Comparison of ENCODE assay signal across 8 mouse cellular contexts in the genomic region with DNA sequence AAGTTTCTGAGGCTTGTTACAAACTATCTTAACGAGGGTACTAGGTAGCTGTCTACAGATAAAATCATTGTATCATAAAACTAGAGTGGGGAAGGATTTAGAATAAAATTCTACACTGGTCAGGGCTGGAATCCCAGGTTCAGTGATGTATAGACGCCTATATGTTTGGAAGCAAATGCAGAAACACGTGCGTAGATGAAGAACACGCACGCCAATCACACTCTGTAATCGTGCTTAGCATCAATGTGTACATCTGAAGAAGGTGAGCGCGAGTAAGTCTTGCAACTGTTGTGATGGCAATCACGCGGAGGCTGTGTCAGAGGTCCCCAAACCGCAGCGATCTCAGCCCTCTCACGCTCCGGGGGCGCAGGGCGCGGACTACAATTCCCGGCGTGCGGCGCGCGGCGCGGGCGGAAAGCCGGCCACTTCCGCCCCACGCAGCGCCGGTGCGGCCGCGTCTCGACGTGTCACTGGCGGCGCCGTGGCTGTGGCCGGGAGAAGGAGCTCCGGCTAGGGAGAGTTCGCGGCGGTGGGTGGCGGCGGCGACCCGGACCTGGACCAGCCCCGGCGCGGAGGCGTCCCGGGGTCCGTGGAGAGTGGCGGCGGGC. TPM values are rescaled to one million over a fixed set of nuclear protein-coding genes. Genes with fewer than 3 reads are reported as not detected.
DNase-seq lines count a peak whose midpoint lies in the region; ATAC-seq and TF ChIP-seq lines count a peak whose summit lies in the region.

Clint1 (plus strand) TSS at position 536 of the 608 bp plus-strand sequence.

- H3K9me3 ChIP-seq in heart, embryonic 12.5 days (replicated peaks), result no peaks in the 10 kb centered on the region
- H3K9me3 ChIP-seq in kidney, postnatal 0 days (replicated peaks; ENCODE audit: low read length), result no peaks in the 10 kb centered on the region
- no peaks in the 10 kb centered on the region for H3K9me3 ChIP-seq in liver, embryonic 11.5 days (ENCODE audit: control insufficient read depth, low read length)
- no peaks in the 10 kb centered on the region for H3K9me3 ChIP-seq in stomach, embryonic 14.5 days (ENCODE audit: control insufficient read depth, low read depth, low read length)

- peak within 1 kb of the TSS; percentile 85 for H3K27ac ChIP-seq in heart, embryonic 12.5 days (ENCODE audit: poor library complexity, severe bottlenecking)
- peak within 1 kb of the TSS; percentile 81 for H3K27ac ChIP-seq in kidney, postnatal 0 days
- H3K27ac ChIP-seq in liver, embryonic 11.5 days (ENCODE audit: low read depth, low read length), result peak within 1 kb of the TSS; percentile 90
- H3K27ac ChIP-seq in stomach, embryonic 14.5 days (ENCODE audit: low read length), result peak within 1 kb of the TSS; percentile 80

- ATAC-seq in erythroblast, adult 5-6 weeks (replicated peaks; ENCODE audit: low FRiP score, poor library complexity, severe bottlenecking), result peak; percentile 68
- ATAC-seq in heart, embryonic 12.5 days (ENCODE audit: insufficient number of reproducible peaks, low FRiP score), result peak; percentile 94
- peak; percentile 83 for ATAC-seq in kidney, postnatal 0 days (replicated peaks; ENCODE audit: low FRiP score, low read depth)
- ATAC-seq in liver, embryonic 11.5 days (replicated peaks; ENCODE audit: low FRiP score), result peak; percentile 82
- ATAC-seq in stomach, embryonic 14.5 days (ENCODE audit: insufficient number of reproducible peaks, insufficient read depth, low FRiP score, low read depth), result peak; percentile 92

- peaks cover 36% of the 10 kb centered on the region for H3K4me1 ChIP-seq in heart, embryonic 12.5 days (replicated peaks)
- peaks cover 17% of the 10 kb centered on the region for H3K4me1 ChIP-seq in kidney, postnatal 0 days (replicated peaks; ENCODE audit: insufficient read depth, low read length)
- peaks cover 42% of the 10 kb centered on the region for H3K4me1 ChIP-seq in liver, embryonic 11.5 days (replicated peaks; ENCODE audit: control insufficient read depth, insufficient read depth, low read length)
- peaks cover 22% of the 10 kb centered on the region for H3K4me1 ChIP-seq in stomach, embryonic 14.5 days (ENCODE audit: control insufficient read depth, insufficient read depth, low read length)

- peak within 1 kb of the TSS; percentile 99 for H3K4me3 ChIP-seq in heart, embryonic 12.5 days
- peak within 1 kb of the TSS; percentile 95 for H3K4me3 ChIP-seq in kidney, postnatal 0 days (replicated peaks; ENCODE audit: low read depth, low read length)
- H3K4me3 ChIP-seq in liver, embryonic 11.5 days (ENCODE audit: low read depth, low read length), result peak within 1 kb of the TSS; percentile 98
- peak within 1 kb of the TSS; percentile 88 for H3K4me3 ChIP-seq in stomach, embryonic 14.5 days (ENCODE audit: low read depth, low read length)

- peak within 1 kb of the TSS; percentile 97 for H3K9ac ChIP-seq in heart, embryonic 12.5 days
- peak within 1 kb of the TSS; percentile 96 for H3K9ac ChIP-seq in kidney, postnatal 0 days (ENCODE audit: low read depth, low read length)
- peak within 1 kb of the TSS; percentile 99 for H3K9ac ChIP-seq in liver, embryonic 11.5 days (ENCODE audit: low read depth, low read length)
- peak within 1 kb of the TSS; percentile 93 for H3K9ac ChIP-seq in stomach, embryonic 14.5 days (replicated peaks; ENCODE audit: low read depth, low read length)

- no peaks in the 10 kb centered on the region for H3K27me3 ChIP-seq in heart, embryonic 12.5 days (replicated peaks)
- no peaks in the 10 kb centered on the region for H3K27me3 ChIP-seq in kidney, postnatal 0 days (ENCODE audit: insufficient read depth, low read length)
- no peaks in the 10 kb centered on the region for H3K27me3 ChIP-seq in liver, embryonic 11.5 days (replicated peaks; ENCODE audit: control insufficient read depth, insufficient read depth, low read length)
- no peaks in the 10 kb centered on the region for H3K27me3 ChIP-seq in stomach, embryonic 14.5 days (ENCODE audit: control insufficient read depth, insufficient read depth, low read length)

- WGBS in heart, embryonic 12.5 days, result under 1% methylated on average over 55 of the region's 57 CpGs
- under 1% methylated on average over 51 of the region's 57 CpGs for WGBS in kidney, postnatal 0 days
- under 1% methylated on average over 56 of the region's 57 CpGs for WGBS in liver, embryonic 11.5 days
- 1% methylated on average over 57 of the region's 57 CpGs for WGBS in stomach, embryonic 14.5 days

- H3K36me3 ChIP-seq in heart, embryonic 12.5 days, result peaks cover 11% of the 10 kb centered on the region; the same call in 1 of the 2 replicates
- H3K36me3 ChIP-seq in kidney, postnatal 0 days (ENCODE audit: insufficient read depth, low read length), result no peaks in the 10 kb centered on the region
- peaks cover 7% of the 10 kb centered on the region for H3K36me3 ChIP-seq in liver, embryonic 11.5 days (ENCODE audit: control insufficient read depth, insufficient read depth, low read length)
- 0 out of 2 replicates have a peak, but pooled peaks cover 2% of the 10 kb centered on the region for H3K36me3 ChIP-seq in stomach, embryonic 14.5 days (ENCODE audit: control insufficient read depth, insufficient read depth, low read length)

- peak; percentile 91 to 92 for DNase-seq in B cell, adult 2 months
- DNase-seq in brain, adult 2 months (ENCODE audit: low read depth, low spot score), result peak; percentile 88
- peak; percentile 83 for DNase-seq in kidney, postnatal 0 days (ENCODE audit: low spot score)
- peak; percentile 82 for DNase-seq in liver, embryonic 11.5 days (ENCODE audit: low spot score)
- peak; percentile 86 for DNase-seq in naive thymus-derived CD4-positive, alpha-beta T cell, adult 2 months (ENCODE audit: low read depth)

- TF ChIP-seq CTCF in kidney, postnatal 0 days (IDR thresholded peaks at IDR 0.05; ENCODE audit: low read depth), result no peak

- peak within 1 kb of the TSS; percentile 76 for H3K4me2 ChIP-seq in heart, embryonic 12.5 days
- H3K4me2 ChIP-seq in kidney, postnatal 0 days (ENCODE audit: low read length), result peak within 1 kb of the TSS; percentile 65
- peak within 1 kb of the TSS; percentile 85 for H3K4me2 ChIP-seq in liver, embryonic 11.5 days
- H3K4me2 ChIP-seq in stomach, embryonic 14.5 days (replicated peaks; ENCODE audit: low read depth, low read length), result peak within 1 kb of the TSS; percentile 47

RNA-seq across cellular contexts. Expression of gene Clint1, which starts in this region (rescaled TPM):
- 43.1 and 54.6 TPM in 2 replicates for total RNA-seq in erythroblast, adult 5-6 weeks (2015; ENCODE audit: low replicate concordance)
- total RNA-seq in erythroblast, adult 5-6 weeks (2017; ENCODE audit: low replicate concordance), result 37.2 and 42.1 TPM in 2 replicates
- 80.2 and 80.8 TPM in 2 replicates for polyA plus RNA-seq in heart, embryonic 12.5 days (2016; fragmentation: Nextera tagmentation; extraction: Ambion mirVana)
- polyA plus RNA-seq in kidney, postnatal 0 days (2015; fragmentation: Nextera tagmentation; extraction: Ambion mirVana), result 88.4 and 90.3 TPM in 2 replicates
- polyA plus RNA-seq in liver, embryonic 11.5 days (2014; fragmentation: Nextera tagmentation; extraction: Ambion mirVana), result 102 and 113 TPM in 2 replicates
- 65.2 and 68.0 TPM in 2 replicates for polyA plus RNA-seq in stomach, embryonic 14.5 days (2014; fragmentation: Nextera tagmentation; extraction: Ambion mirVana)

Comparison
In these comparisons a context has a peak if more than half of its experiments do, and no peak if none do; other contexts are left out.
1. Peak in every context shown above with its lines: DNase-seq, ATAC-seq, H3K4me3 ChIP-seq and H3K27ac ChIP-seq.